Mouse (Mus musculus) frontal cortex, adult (tissue): Measurements from ENCODE around the gene Safb2.

ENCODE experiments used
- ATAC-seq: cut with Nextera tagmentation; 2 replicates; pipeline ENCODE4 v1.9.2; 2017; ENCODE audit warnings: mild to moderate bottlenecking, moderate library complexity, mixed read lengths; ENCODE audit not compliant: low TSS enrichment

Safb2 gene

DNA sequence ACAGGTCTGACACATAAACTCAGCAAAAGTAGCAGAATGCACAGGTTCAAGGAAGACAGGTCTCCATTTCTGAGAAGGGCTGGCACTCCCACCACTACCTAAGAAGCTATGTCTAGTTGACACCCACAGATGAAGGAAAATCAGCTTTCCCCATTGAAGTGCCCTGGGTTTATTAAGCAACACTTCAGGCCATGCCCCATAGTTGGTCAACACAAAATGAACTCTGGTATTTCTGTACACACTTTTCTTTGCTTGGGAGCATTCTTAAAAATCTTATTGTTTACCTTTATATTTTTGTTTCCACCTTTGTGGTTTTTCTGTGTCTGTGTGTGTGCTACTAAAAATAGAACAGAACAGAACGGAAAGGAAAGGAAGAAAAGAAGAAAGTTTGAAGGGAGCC, 24.3 kb downstream of the Safb2 start:
- ATAC-seq = no peak

GRCm38 (mm10) chr17:56559386-56559785, 25.0 kb downstream of the Safb2 start:
- ATAC-seq = no peak

DNA sequence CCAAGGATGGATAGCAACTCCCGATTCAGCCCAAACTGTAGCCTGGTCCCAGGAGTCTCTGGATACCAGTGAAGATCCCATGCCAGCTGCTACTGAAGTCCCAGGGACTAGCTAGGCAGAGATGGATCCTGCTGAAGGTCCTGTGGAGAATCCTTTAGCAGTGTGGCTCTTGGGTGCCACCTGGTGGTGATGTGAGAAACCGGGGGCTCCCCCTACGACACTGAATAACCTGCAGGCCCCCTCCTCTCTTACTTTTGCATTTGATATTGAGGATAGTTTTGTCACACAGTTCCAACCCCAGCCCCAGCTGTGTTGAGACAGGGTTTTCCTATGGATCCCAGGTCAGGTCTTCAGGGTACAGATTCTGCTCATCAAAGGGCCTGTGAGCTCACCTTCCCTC, 25.9 kb downstream of the Safb2 start:
- ATAC-seq = peak; percentile 72

- ATAC-seq = no peak
These were observed 30.2 kb downstream of the Safb2 start, which contains the start of gene Gm20219 for GRCm38 (mm10) chr17:56554122-56554551. TSS of gene Gm20219 (minus strand) at chr17:56554387.

GRCm38 (mm10) chr17:56552781-56553363, 31.5 kb downstream of the Safb2 start:
- peak; percentile 73 for ATAC-seq

- ATAC-seq = peak; percentile 39
These were observed 32.4 kb downstream of the Safb2 start for GRCm38 (mm10) chr17:56551841-56552581.

DNA sequence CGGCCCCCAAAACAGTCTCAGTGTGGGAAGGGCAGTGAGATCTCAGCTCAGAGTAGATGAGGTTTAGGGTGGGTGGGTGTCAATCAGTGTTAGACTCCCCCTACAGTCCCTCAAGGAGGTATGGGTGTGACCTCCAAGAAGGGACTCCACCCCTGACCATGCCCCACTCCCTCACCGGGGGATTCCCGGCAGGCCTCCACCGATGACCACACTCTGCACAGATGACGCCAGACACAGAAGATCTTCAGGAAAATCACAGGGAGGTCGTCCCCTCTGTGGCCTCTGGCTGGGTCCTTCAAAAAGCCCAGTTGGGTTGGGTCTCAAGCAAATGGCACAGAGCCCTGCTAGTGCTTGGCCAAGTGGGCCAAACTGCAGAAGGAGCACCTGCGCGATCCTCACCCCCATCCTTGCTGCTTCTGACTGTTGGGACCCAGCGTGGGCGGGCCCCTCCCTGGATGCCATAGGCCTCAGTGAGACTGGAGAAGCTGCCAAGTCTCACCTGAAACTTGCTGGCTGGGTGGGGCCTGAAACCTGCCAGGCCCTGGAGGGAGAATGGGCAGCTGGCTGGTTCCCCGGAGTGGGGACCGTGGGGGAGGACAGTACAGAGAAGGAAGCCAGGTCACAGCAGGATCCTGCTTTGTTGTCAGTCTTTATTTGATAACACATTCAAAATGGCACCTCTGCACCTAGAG, 33.5 kb downstream of the Safb2 start:
- ATAC-seq = no peak

GRCm38 (mm10) chr17:56548605-56549105, 35.7 kb downstream of the Safb2 start:
- ATAC-seq = no peak

- ATAC-seq = no peak
These were observed 36.4 kb downstream of the Safb2 start for GRCm38 (mm10) chr17:56547846-56548604.

GRCm38 (mm10) chr17:56547116-56547845, 37.1 kb downstream of the Safb2 start:
- ATAC-seq = no peak

DNA sequence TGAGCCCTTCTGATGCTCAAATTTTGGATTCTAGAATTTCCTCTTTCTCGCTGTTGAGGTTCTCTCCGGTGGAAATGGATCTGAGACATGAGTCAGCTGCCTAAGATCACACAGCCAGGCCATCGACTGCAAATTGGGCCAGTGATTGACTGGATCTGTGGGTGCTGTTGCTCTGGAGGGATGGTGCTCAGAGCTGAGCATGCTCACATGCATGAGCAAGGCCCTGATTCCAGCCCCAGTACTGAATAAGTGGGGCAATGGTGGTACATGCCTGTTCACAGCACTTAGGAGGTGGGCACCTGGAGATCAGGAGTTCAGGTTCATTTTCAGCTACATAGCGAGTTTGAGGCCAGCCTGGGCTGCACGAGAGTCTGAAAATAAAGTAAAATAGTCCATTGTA, 37.8 kb downstream of the Safb2 start:
- no peak for ATAC-seq

DNA sequence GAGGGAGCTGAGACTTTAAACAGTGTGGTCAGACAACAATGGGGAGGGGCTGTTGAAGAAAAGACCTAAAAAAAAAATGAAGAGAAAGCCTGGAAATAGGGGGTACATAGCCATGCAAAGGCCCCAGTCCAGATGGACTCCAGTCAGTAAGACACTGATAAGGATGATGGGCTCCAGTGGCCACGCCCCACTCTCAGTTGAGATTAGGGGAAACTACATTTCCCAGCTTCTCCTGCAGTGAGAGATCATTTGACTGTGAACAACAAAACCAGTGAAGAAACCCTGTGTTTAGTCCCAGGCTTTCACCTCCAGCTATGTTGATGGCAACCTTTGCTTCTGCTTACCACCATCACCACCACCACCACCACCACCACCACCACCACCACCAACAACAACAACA, 38.4 kb downstream of the Safb2 start:
- ATAC-seq = no peak

GRCm38 (mm10) chr17:56544699-56545387, 39.5 kb downstream of the Safb2 start:
- ATAC-seq = no peak

DNA sequence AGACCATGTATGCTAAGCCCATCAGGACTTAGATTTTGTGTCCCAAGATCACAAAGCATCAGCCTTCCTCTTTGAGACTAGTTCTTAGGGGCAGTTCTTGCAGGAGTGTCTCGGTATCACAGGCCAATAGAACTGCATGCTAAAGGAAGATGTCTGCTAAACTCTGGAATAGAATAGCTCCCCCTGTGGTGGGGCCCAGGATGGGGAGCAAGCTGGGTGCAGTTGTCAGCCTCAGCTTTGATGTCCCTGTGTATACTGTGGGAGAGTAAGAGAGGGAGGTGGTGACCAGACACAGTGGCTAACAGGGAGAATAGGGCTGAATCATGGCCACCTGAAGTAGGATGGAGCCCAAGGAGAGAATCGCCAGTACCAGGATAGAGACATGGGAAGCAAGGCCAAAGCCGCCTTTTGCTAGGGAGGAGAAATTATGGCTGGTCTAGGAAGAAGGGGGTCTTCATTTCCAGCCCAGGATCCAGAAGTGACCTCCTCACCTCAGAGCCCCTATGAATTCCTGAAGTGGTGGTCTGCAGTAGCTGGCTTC, 40.6 kb downstream of the Safb2 start:
- ATAC-seq = no peak

- ATAC-seq = no peak
These were observed 41.6 kb downstream of the Safb2 start for GRCm38 (mm10) chr17:56542736-56543135.

- no peak for ATAC-seq
These were observed 43.8 kb downstream of the Safb2 start for GRCm38 (mm10) chr17:56540562-56540975.

GRCm38 (mm10) chr17:56537912-56538311, 46.5 kb downstream of the Safb2 start:
- ATAC-seq = no peak

- ATAC-seq = no peak
These were observed 47.5 kb downstream of the Safb2 start for GRCm38 (mm10) chr17:56536874-56537273.

- ATAC-seq = no peak
These were observed 48.2 kb downstream of the Safb2 start for GRCm38 (mm10) chr17:56536192-56536591.

GRCm38 (mm10) chr17:56524943-56525342, 59.4 kb downstream of the Safb2 start:
- no peak for ATAC-seq
